Mouse (Mus musculus) retina, postnatal 1 day (tissue): ENCODE results near the gene Gtf2a1.
A peak's percentile ranks its signal among the peaks of the same experiment; 100 is the strongest.
"Not testable (repeated sequence)": the region's sequence is repeated elsewhere in the genome, so short reads cannot be mapped to it uniquely, and the experiment has no call there.

Experiments used
- DNase-seq: peaks from one replicate; pipeline ENCODE4 v3.0.0-alpha.2; 2012

The Gtf2a1 gene

DNA sequence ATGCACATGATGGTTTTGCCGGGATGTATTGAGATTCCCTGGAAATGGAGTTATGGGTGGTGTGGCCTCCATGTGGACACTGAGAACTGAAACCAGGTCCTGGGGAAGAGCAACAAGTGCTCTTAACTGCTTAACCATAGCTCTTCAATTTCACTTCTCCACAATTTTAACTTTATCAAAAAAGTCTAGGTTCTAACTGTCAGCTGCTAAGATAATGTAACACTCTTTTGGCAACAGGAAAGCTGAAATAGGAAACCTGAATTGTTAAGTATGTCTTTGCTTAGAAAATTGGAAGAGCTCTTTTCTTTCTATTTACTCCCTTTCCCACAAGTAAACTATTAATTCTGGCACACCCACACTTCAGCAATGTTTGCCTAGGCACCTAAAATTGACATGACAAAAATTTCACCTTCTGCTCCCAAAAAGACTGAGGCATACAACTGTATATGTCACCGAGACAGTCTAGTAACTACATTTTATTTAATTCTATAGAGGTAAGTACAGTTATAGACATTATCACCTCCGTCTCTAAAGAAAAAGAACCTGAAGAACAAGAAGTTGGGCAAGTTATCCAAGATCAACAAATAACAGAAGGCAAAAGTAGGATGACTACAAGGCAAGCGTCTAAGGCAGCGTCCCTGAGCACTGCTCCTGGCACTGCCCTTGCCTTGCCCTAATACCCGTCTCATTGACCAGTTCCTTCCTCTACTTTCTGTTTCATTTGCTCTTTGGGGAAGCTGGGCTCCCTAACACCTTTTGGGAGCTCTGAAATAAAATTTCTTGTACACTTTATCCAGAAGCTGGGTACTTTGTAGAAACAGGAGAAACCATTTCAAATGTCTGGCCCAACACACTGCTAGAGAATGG is 8.8 kb downstream of the Gtf2a1 start:
- no peak for DNase-seq

- DNase-seq = no peak
These were observed 10.6 kb downstream of the Gtf2a1 start for GRCm38 (mm10) chr12:91579665-91580064.

DNA sequence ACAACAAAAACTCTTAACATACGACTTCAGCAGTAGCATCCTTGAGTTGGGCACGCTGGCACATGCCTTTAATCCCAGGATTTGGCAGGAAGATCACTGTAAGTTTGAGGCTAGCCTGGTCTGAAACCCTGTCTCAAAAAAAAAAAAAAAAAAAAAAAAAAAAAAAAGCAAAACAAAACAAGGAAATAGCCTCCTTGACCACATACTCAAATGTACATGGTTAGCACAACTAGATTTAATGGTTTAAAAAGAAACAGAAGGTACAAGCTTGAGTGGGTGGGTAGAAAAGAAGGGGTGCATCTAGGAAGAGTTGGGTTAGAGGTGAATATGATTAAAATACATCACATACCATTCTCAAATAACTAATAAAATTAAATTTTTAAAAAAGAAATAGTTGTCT is 18.6 kb downstream of the Gtf2a1 start:
- no peak for DNase-seq

- DNase-seq = no peak
These were observed 21.0 kb downstream of the Gtf2a1 start for GRCm38 (mm10) chr12:91569255-91569654.

DNA sequence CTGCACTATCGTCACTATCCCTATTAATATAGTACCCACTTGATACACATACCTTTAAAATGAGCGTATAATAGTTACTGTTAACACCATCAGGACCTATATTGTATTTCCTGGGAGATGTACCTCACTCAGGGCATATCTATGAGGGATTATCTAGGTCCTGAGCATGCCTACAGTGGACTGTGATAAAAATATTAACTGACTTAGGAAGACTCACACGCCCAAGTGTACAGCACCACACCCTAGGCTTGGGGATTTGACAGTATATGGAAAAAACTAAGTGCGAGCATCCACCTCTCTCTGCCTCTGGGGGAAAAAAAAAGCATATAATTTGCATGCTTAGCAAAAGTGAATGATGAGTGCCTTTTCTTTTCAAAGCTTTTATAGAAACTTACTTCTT is 23.1 kb downstream of the Gtf2a1 start:
- no peak for DNase-seq

- DNase-seq = not testable (repeated sequence)
These were observed 32.1 kb downstream of the Gtf2a1 start for GRCm38 (mm10) chr12:91558152-91558551.

DNA sequence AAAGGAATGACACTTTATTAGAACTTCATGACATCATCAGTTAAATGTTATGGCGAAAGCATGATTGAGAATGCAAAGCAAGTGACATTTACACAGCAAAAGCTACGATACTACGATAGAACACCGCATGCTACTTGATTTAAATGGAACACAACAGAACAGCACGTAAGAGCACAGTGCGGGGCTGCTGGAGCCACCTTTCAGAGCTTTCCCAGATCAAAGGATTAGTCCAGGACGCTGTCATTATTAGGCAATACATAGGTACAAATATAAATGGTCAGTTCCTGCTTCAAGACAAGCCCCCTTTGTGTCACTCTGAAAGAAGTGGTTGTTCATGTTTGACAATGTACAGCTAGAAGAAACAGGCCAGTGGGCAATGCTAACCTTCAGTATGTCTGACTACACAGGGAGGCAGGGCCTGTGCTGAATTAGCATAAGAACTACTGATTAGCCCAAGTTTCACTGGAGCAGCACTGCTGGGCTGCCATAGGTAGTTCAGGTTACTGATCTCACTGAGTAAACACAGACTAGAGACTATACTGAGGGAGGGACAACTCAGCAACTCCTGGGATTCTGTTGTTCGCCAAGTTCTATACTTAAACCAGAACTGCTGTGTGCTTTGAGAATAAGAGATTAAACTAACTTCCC is 32.8 kb downstream of the Gtf2a1 start:
- DNase-seq = not testable (repeated sequence)

DNA sequence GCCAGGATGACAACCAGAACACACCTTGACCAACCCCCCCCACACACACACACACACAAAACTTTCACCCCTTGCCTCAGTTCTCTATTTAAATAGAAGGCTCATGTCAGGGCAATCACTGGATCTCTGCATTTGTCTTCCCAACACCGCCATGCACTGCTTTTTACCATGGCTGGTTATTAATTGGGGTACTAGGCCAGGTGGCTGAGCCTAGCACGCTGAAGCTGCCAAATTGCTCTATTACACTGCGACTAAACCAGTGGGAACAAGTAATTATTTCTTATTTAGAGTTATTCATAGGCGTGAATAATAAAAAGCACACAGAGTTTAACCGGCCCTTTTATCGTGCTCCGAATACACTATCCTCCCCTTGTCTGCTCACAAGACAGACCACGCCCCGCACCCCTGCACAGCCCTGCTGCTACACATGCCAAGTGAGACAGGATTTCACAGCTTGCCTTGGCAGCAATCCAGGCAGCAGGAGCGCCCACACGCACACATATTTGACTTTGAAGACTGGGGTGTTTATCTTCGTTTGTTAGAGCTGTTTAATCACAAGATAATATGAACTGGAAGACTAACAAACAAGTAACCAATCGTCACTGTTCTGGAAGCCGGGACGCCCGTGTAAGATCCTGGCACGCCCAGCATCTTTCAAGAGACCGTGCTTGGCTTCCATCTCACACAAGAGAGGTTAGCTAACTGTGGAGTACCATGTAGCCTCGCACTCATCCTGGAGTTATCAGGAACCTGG is 38.3 kb downstream of the Gtf2a1 start:
- DNase-seq = peak; percentile 75

DNA sequence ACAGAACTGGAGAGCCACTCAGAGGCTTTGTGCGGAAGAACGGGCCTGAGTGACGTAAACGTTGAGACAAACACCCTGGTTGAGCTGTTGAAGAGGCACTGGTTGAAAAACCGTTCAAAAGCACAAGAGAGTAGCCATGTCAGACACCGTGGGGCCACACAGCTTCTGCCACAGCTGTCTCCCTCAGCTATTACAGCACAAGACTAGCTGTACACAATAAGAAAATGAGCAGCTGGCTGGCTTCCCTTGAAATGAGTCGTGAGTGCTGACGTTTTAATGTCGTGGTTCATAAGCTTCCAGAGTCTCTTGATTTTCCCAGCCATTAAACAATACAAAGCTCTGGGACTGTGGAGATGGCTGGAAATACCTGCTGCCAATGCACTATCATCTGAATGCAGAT is 40.8 kb downstream of the Gtf2a1 start:
- DNase-seq = peak; percentile 23

DNA sequence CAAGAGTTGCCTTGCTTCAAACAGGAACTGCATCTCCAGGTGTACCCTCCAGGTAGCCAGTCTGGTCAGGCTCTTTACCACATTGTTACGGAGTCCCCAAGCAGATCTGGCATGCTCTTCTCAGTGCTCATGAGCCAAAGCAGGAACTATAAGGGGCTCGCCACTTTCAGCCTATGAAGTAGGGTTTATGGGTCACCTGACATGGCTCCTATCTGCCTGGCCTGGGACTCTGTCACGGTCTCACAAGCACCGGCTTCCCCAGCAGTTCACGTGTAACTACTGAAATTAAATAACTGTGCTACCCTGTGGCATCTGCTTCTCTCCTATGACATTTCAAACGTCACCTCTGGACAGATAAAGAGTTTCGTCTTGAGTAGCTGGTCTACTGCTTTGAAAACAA is 50.1 kb downstream of the Gtf2a1 start:
- no peak for DNase-seq

GRCm38 (mm10) chr12:91534514-91534913 is 55.8 kb downstream of the Gtf2a1 start:
- no peak for DNase-seq

DNA sequence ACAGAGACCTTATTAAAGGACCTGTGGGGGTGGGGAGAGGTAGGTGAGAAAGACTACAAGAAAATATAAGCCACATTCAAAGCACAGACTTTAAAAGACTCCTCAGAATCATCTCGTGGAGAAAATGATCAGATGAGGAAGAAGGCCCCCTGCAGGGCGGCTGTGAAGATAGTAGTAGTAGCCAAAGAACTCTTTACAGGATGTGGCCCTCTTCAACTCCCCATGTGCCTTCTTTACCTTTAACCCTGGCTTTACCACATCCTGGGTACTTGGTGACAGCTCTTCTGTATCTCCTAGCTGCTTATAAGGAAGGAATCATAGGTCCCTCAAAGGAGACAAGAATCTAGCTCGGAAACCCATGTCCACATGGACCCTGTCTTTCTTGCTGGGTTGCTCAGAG is 66.7 kb downstream of the Gtf2a1 start:
- DNase-seq = no peak

- DNase-seq = no peak
These were observed 72.5 kb downstream of the Gtf2a1 start for GRCm38 (mm10) chr12:91517808-91518207.

- DNase-seq = no peak
These were observed 76.3 kb downstream of the Gtf2a1 start for GRCm38 (mm10) chr12:91513980-91514379.

DNA sequence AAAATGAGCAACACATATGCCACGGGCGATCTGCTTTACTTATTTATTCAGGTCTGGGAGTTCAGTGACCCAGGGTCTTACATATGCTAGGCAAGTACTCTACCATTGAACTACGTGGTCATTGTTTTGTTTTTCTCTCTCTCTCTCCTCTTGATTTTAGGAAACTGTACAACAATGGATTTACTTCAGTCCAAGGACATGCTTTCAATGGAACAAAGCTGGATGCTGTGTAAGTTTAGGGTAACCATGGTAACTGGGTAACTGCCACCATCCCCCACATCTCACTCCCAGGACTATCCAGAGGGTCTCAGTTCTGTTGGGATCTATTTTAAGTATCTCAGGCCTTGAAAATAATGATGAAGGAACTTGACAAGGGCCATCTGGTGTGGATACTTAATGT is 78.5 kb downstream of the Gtf2a1 start:
- peak; percentile 8 for DNase-seq
